Mouse (Mus musculus) kidney, postnatal 0 days (tissue): Measurements from ENCODE around the gene Appl1. TPM values are rescaled to one million over a fixed set of nuclear protein-coding genes. Genes with fewer than 3 reads are reported as not detected.

ENCODE experiments used
- ATAC-seq: fragments of 200-750 bp; cut with Nextera tagmentation; replicated peaks from 2 replicates; pipeline ENCODE4 v1.8.0; 2017; ENCODE audit warnings: low read depth, moderate number of reproducible peaks, moderate TSS enrichment, moderate library complexity; ENCODE audit not compliant: low FRiP score
- DNase-seq: peaks from one replicate; pipeline ENCODE4 v3.0.0-alpha.2; 2016; ENCODE audit warnings: low spot score
- H3K27ac ChIP-seq: fragments of 300-500 bp; sonication (generic); 2 replicates; pipeline ENCODE4 v1.5.1; 2014; ENCODE audit warnings: mild to moderate bottlenecking
- H3K27me3 ChIP-seq: fragments of 300-500 bp; sonication (generic); 2 replicates; pipeline ENCODE4 v1.6.1; 2014; ENCODE audit warnings: low read length, mixed read lengths; ENCODE audit not compliant: insufficient read depth
- H3K36me3 ChIP-seq: fragments of 300-500 bp; sonication (generic); 2 replicates; pipeline ENCODE4 v1.6.1; 2014; ENCODE audit warnings: low read length, mixed read lengths; ENCODE audit not compliant: insufficient read depth
- H3K4me1 ChIP-seq: fragments of 300-500 bp; sonication (generic); replicated peaks from 2 replicates; pipeline ENCODE4 v1.6.1; 2014; ENCODE audit warnings: antibody characterized with exemption, low read length, mixed read lengths; ENCODE audit not compliant: insufficient read depth
- H3K4me2 ChIP-seq: fragments of 300-500 bp; sonication (generic); 2 replicates; pipeline ENCODE4 v1.6.1; 2014; ENCODE audit warnings: mild to moderate bottlenecking, low read length, moderate library complexity, mixed read lengths
- H3K4me3 ChIP-seq: fragments of 300-500 bp; sonication (generic); replicated peaks from 2 replicates; pipeline ENCODE4 v1.5.1; 2014; ENCODE audit warnings: low read depth, low read length
- H3K9ac ChIP-seq: fragments of 300-500 bp; sonication (generic); 2 replicates; pipeline ENCODE4 v1.6.1; 2014; ENCODE audit warnings: low read depth, low read length
- H3K9me3 ChIP-seq: fragments of 300-500 bp; sonication (generic); replicated peaks from 2 replicates; pipeline ENCODE4 v1.6.1; 2016; ENCODE audit warnings: low read length, inconsistent platforms, mixed read lengths
- CTCF ChIP-seq: IDR thresholded peaks from 2 replicates; pipeline ENCODE4 v1.5.1; 2016; ENCODE audit warnings: antibody characterized with exemption, low read depth, mild to moderate bottlenecking, moderate library complexity
- WGBS: fragments of 180-500 bp; shearing (Covaris S2); extraction: QIAGEN DNeasy Blood & Tissue Kit; methylation state at CpG from one replicate; pipeline ENCODE4 v1.1.7; 2014; 5-methylcytosine and 5-hydroxymethylcytosine counted together
- polyA plus RNA-seq: library from polyadenylated mRNA; unstranded; fragments of >200 nt; fragmentation: Nextera tagmentation; extraction: Ambion mirVana; gene quantifications from 2 replicates; pipeline ENCODE4 v1.2.1, GENCODE M21; 2015

Appl1 gene
- polyA plus RNA-seq, 1 experiment from 2014 or later, result 36.6 TPM

DNA sequence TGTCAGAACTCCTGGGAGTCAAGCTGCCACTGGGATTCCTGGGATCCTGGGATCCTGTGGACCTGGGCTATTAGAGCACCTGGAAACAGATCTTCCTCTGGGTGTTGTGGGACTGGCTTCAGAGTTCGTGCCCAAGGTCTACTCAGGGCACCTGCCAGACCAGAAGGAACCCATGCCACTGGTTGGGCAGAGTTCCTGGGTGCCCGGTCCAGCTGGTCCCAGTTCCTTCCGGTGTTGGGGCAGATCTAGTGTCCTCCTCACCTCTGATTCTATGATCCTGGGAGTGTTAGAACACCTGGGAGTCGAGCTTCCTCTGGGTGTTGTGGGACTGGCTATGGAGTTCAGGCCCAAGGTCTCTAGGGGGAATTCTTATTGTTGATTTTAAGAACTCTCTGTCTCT, 63.6 kb downstream of the Appl1 start:
- TF ChIP-seq CTCF, result no peak
- Histone ChIP-seq H3K9me3 (no peaks in the 10 kb centered on the region), H3K27ac (no peak overlapping the region), H3K4me1 (no peaks in the 10 kb centered on the region), H3K36me3 (no peaks in the 10 kb centered on the region), H3K27me3 (no peaks in the 10 kb centered on the region), H3K4me3 (no peak overlapping the region), H3K9ac (no peak overlapping the region), H3K4me2 (no peak overlapping the region)
- DNase-seq (no peak), ATAC-seq (no peak)
- WGBS, result 85% methylated on average over 4 of the region's 4 CpGs

DNA sequence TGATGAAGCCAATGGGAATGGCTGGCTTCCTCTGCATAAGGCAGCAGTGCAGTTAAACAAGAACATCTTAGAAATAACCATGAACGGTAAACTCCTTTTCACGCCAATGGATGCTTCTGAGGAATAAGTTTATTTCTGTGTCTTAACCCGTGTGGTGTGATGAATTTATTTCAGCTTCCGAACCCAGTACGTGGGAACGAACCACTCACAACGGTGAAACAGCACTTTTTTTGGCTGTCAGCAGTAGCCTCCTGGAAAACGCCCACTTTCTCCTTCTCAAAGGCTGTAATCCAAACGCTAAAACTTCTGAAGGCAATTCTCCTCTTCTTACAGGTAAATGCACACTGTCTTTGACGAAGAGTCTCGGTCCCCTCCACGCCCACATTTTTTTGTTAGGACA, 70.1 kb downstream of the Appl1 start:
- H3K9me3 ChIP-seq, result no peaks in the 10 kb centered on the region
- H3K27me3 ChIP-seq, result no peaks in the 10 kb centered on the region
- no peak for TF ChIP-seq CTCF
- WGBS, result 83% methylated on average over 12 of the region's 12 CpGs
- H3K27ac ChIP-seq, result no peak overlapping the region
- H3K4me2 ChIP-seq, result no peak overlapping the region
- no peak overlapping the region for H3K9ac ChIP-seq
- DNase-seq, result no peak
- H3K4me3 ChIP-seq, result no peak overlapping the region
- no peak for ATAC-seq
- no peaks in the 10 kb centered on the region for H3K36me3 ChIP-seq
- no peaks in the 10 kb centered on the region for H3K4me1 ChIP-seq

DNA sequence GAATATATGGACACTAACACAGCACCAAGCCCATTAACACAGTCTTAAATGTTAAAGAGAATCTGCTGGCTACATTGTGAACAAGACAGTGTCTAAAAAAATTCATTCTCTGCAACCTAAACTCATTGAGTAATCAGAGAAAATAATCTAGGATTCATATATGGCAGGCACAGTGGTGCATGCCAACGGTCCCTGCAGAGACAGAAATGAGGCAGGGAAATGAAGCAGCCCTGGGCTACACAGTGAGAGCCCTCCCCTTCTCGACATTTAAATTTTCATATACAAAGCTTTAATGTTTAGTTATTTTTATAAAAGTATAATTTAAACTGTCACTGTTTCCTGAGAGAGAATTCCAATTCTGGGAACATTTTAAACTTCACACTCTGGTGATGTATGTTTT, 71.5 kb downstream of the Appl1 start:
- Histone ChIP-seq H3K27me3 (no peaks in the 10 kb centered on the region), H3K27ac (no peak overlapping the region), H3K4me3 (no peak overlapping the region), H3K9me3 (no peaks in the 10 kb centered on the region), H3K4me1 (no peaks in the 10 kb centered on the region), H3K9ac (no peak overlapping the region), H3K4me2 (no peak overlapping the region), H3K36me3 (no peaks in the 10 kb centered on the region)
- no peak for TF ChIP-seq CTCF
- WGBS, result 87% methylated on average over 2 of the region's 2 CpGs
- no peak for DNase-seq
- no peak for ATAC-seq

DNA sequence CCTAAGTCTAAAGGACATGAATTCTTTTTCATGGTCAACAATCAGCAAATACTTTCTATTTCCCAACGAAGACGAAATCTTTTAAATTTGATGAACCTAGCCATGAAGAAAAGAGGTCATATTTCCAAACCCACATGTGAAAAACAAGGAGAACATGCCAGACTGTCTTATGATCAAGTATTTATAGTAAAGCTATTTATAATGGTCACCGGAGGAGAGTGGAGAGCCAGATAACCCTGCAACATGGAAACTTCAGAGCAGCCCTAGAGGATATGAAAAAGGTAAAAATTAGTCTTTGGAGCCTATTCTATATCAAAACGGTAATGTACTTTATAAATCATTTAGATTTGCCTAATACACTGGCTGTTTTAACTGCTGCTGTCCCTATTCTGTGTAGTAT, 76.6 kb downstream of the Appl1 start, which contains the start of gene Asb14:
Asb14 (plus strand) TSS at position 166 of the 400 bp plus-strand sequence.
- Histone ChIP-seq H3K9ac (no peak within 1 kb of the TSS), H3K27me3 (no peaks in the 10 kb centered on the region), H3K9me3 (no peaks in the 10 kb centered on the region), H3K36me3 (no peaks in the 10 kb centered on the region), H3K4me3 (no peak within 1 kb of the TSS), H3K4me2 (no peak within 1 kb of the TSS), H3K4me1 (no peaks in the 10 kb centered on the region), H3K27ac (no peak within 1 kb of the TSS)
- no peak for TF ChIP-seq CTCF
- WGBS, result 93% methylated on average over 4 of the region's 4 CpGs
- no peak for DNase-seq
- ATAC-seq, result no peak

DNA sequence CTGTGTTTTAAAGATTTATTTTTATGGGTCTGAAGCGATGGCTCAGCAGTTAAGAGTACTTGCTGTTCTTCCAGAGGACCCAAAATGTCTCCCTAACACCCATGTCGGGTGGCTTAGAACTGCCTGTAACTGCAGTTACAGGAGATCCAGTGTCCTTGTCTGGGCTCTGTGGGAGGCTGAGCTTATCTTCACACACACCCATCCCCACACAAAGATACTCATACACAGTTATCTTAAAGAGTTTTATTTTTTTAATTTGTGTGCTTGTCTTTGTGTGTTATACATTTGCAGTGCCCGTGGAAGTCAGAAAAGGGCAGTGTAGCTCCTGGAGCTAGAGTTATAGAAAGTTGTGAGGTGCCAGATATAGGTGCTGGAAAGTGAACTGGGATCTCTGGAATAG, 80.3 kb downstream of the Appl1 start:
- Histone ChIP-seq H3K9ac (no peak overlapping the region), H3K27ac (no peak overlapping the region), H3K27me3 (no peaks in the 10 kb centered on the region), H3K9me3 (no peaks in the 10 kb centered on the region), H3K4me3 (no peak overlapping the region), H3K4me2 (no peak overlapping the region), H3K4me1 (no peaks in the 10 kb centered on the region), H3K36me3 (no peaks in the 10 kb centered on the region)
- DNase-seq (no peak), ATAC-seq (no peak)
- 88% methylated on average over 3 of the region's 3 CpGs for WGBS
- TF ChIP-seq CTCF, result no peak

DNA sequence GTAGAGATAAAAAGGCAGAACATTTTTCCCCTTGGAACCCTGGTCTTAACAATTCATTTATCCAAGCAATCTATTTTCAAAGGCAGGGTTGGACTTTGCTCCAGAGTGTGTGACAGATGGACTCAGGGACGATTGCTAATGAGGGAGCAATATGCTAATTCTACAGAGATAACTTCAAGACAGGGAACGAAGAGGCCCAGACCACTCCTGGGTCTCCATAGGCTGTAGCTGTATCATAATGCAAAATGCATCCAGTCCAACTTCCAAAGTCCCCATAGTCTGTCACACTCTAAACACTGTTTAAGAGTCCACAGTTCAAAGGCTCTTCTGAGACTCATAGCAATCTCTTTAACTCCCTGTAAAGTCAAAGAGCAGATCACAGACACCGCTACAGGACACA, 83.8 kb downstream of the Appl1 start:
- DNase-seq (no peak), ATAC-seq (no peak)
- Histone ChIP-seq H3K27me3 (no peaks in the 10 kb centered on the region), H3K4me3 (no peak overlapping the region), H3K9ac (no peak overlapping the region), H3K36me3 (no peaks in the 10 kb centered on the region), H3K27ac (no peak overlapping the region), H3K4me2 (no peak overlapping the region), H3K4me1 (no peaks in the 10 kb centered on the region), H3K9me3 (no peaks in the 10 kb centered on the region)
- WGBS, result 75% methylated on average over 3 of the region's 3 CpGs
- no peak for TF ChIP-seq CTCF

DNA sequence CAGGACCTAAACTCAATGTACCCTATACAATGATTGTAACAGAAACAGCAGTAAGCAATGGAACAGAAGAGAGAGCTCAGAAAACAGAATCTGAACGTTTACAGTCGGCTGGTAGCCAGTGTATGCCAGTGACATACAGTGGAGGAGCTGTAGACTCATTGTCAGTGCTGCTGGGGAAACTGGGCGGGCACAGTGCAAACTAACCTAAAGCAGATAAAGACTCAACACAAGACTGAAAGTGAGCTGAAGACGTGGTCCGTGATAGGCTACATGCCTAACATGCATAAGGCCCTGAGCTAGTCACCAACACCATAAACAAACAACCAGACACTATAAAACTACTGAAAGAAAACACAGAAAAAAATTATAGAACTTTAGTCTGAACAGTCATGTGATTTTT, 89.3 kb downstream of the Appl1 start:
- no peak overlapping the region for H3K9ac ChIP-seq
- no peaks in the 10 kb centered on the region for H3K36me3 ChIP-seq
- DNase-seq (no peak), ATAC-seq (no peak)
- no peak for TF ChIP-seq CTCF
- H3K4me3 ChIP-seq, result no peak overlapping the region
- H3K27ac ChIP-seq, result no peak overlapping the region
- H3K9me3 ChIP-seq, result no peaks in the 10 kb centered on the region
- 90% methylated on average over 5 of the region's 5 CpGs for WGBS
- no peaks in the 10 kb centered on the region for H3K27me3 ChIP-seq
- H3K4me1 ChIP-seq, result no peaks in the 10 kb centered on the region
- H3K4me2 ChIP-seq, result no peak overlapping the region
